Mouse (Mus musculus): ENCODE data around the gene Bmper.

DNA sequence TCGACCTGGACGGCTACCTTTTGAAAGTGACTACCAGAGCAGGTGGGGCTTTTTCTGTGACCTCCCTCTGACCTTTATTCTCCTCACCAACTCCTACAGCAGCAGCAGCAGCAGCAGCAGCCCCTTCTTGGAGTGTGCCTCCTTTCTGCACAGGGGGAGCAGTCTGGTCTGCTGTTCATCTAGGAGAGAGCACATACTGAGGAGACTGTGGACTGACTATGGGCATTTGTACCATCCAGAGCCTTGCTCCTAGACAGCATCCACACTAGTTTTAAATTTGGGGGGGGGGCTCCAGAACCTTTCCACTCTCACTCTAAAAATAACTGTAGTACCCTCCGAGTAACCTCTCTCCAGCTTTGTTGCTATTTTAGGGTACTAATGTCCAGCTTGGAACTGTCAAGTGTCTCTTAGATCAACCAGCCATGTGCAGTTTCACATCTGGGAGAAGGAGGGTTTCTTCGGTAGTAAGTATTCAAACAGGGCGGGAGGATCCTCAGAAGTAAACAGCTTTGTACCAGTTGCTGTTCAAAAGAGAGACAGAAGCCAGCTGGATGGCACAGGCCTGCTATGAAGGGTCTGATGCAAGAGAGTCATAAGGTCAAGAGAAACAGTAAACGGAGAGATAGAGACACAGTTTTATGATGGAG lies 176.9 kb downstream of the Bmper start:
- TF ChIP-seq EP300 (IDR thresholded peaks at IDR 0.05; ENCODE audit: low read depth) (no peak), CTCF (IDR thresholded peaks at IDR 0.05; ENCODE audit: low read depth) (no peak)
